Mouse (Mus musculus) forebrain, embryonic 12.5 days (tissue): ENCODE measurements around the gene Capn2. TPM values are rescaled to one million over a fixed set of nuclear protein-coding genes. Genes with fewer than 3 reads are reported as not detected.

Source experiments
- ATAC-seq: fragments of 200-750 bp; cut with Nextera tagmentation; 2 replicates; pipeline ENCODE4 v1.8.0; 2017; ENCODE audit warnings: moderate TSS enrichment; ENCODE audit not compliant: low FRiP score
- H3K27ac ChIP-seq: fragments of 300-500 bp; sonication (generic); 2 replicates; pipeline ENCODE4 v1.5.1; 2016; ENCODE audit warnings: mild to moderate bottlenecking
- H3K27me3 ChIP-seq: fragments of 300-500 bp; sonication (generic); 2 replicates; pipeline ENCODE4 v1.6.1; 2016; ENCODE audit warnings: mild to moderate bottlenecking
- H3K36me3 ChIP-seq: fragments of 300-500 bp; sonication (generic); replicated peaks from 2 replicates; pipeline ENCODE4 v1.6.1; 2016; ENCODE audit warnings: mild to moderate bottlenecking
- H3K4me1 ChIP-seq: fragments of 300-500 bp; sonication (generic); 2 replicates; pipeline ENCODE4 v1.6.1; 2016
- H3K4me2 ChIP-seq: fragments of 300-500 bp; sonication (generic); 2 replicates; pipeline ENCODE4 v1.6.1; 2016; ENCODE audit warnings: mild to moderate bottlenecking, moderate library complexity
- H3K4me3 ChIP-seq: fragments of 300-500 bp; sonication (generic); replicated peaks from 2 replicates; pipeline ENCODE4 v1.5.1; 2016; ENCODE audit warnings: mild to moderate bottlenecking
- H3K9ac ChIP-seq: fragments of 300-500 bp; sonication (generic); 2 replicates; pipeline ENCODE4 v1.6.1; 2016; ENCODE audit warnings: mild to moderate bottlenecking
- H3K9me3 ChIP-seq: fragments of 300-500 bp; sonication (generic); 2 replicates; pipeline ENCODE4 v1.6.1; 2016
- WGBS: fragments of 180-500 bp; shearing (Covaris S2); methylation state at CpG from one replicate; pipeline ENCODE4 v1.1.7; 2016; 5-methylcytosine and 5-hydroxymethylcytosine counted together
- polyA plus RNA-seq: library from polyadenylated mRNA; unstranded; fragments of >200 nt; fragmentation: Nextera tagmentation; extraction: Ambion mirVana; gene quantifications from 2 replicates; pipeline ENCODE4 v1.2.1, GENCODE M21; 2016

Gene Capn2
- polyA plus RNA-seq, 1 experiment from 2014 or later, result 95.6 TPM

GRCm38 (mm10) chr1:182520091-182520937 is 2.9 kb upstream of the Capn2 start:
- Histone ChIP-seq H3K36me3 (no peaks in the 10 kb centered on the region), H3K4me1 (peaks cover 22% of the 10 kb centered on the region), H3K27me3 (peaks cover 28% of the 10 kb centered on the region), H3K27ac (no peak overlapping the region), H3K4me3 (no peak overlapping the region), H3K9ac (peak overlapping the region; percentile 12; the same call in 1 of the 2 replicates), H3K4me2 (no peak overlapping the region; the same call in 1 of the 2 replicates), H3K9me3 (no peaks in the 10 kb centered on the region)
- ATAC-seq, result no peak
- WGBS, result 24% methylated on average over 14 of the region's 14 CpGs

- Histone ChIP-seq H3K9me3 (no peaks in the 10 kb centered on the region), H3K27ac (no peak overlapping the region), H3K36me3 (no peaks in the 10 kb centered on the region), H3K9ac (no peak overlapping the region), H3K4me1 (peaks cover 22% of the 10 kb centered on the region), H3K4me2 (no peak overlapping the region), H3K27me3 (peaks cover 28% of the 10 kb centered on the region), H3K4me3 (no peak overlapping the region)
- no peak for ATAC-seq
- 81% methylated on average over 5 of the region's 5 CpGs for WGBS
Observed at GRCm38 (mm10) chr1:182519341-182519740, 1.9 kb upstream of the Capn2 start.

GRCm38 (mm10) chr1:182518811-182519210 is 1.4 kb upstream of the Capn2 start:
- Histone ChIP-seq H3K27ac (no peak overlapping the region), H3K9ac (no peak overlapping the region), H3K36me3 (no peaks in the 10 kb centered on the region), H3K27me3 (peaks cover 28% of the 10 kb centered on the region), H3K4me1 (peaks cover 22% of the 10 kb centered on the region), H3K9me3 (no peaks in the 10 kb centered on the region), H3K4me2 (no peak overlapping the region), H3K4me3 (no peak overlapping the region)
- 87% methylated on average over 6 of the region's 6 CpGs for WGBS
- no peak for ATAC-seq

GRCm38 (mm10) chr1:182518143-182518680 is 804 bp upstream of the Capn2 start:
- no peak overlapping the region for H3K4me2 ChIP-seq
- 50% methylated on average over 10 of the region's 10 CpGs for WGBS
- H3K36me3 ChIP-seq, result no peaks in the 10 kb centered on the region
- H3K27ac ChIP-seq, result no peak overlapping the region
- no peaks in the 10 kb centered on the region for H3K9me3 ChIP-seq
- peaks cover 22% of the 10 kb centered on the region for H3K4me1 ChIP-seq
- H3K27me3 ChIP-seq, result peaks cover 28% of the 10 kb centered on the region
- H3K4me3 ChIP-seq, result no peak overlapping the region
- ATAC-seq, result no peak
- H3K9ac ChIP-seq, result no peak overlapping the region

GRCm38 (mm10) chr1:182517677-182518011 is 236 bp upstream of the Capn2 start:
- Histone ChIP-seq H3K4me3 (peak overlapping the region; percentile 57), H3K4me2 (peak overlapping the region; percentile 74), H3K36me3 (no peaks in the 10 kb centered on the region), H3K9ac (peak overlapping the region; percentile 78; the same call in 1 of the 2 replicates), H3K9me3 (no peaks in the 10 kb centered on the region), H3K4me1 (peaks cover 22% of the 10 kb centered on the region), H3K27ac (peak overlapping the region; percentile 80), H3K27me3 (peaks cover 28% of the 10 kb centered on the region)
- WGBS, result under 1% methylated on average over 10 of the region's 10 CpGs
- ATAC-seq, result no peak; the same call in 1 of the 2 replicates

- no peak overlapping the region for H3K4me3 ChIP-seq
- WGBS, result 87% methylated on average over 10 of the region's 10 CpGs
- peaks cover 24% of the 10 kb centered on the region for H3K36me3 ChIP-seq
- no peak overlapping the region for H3K9ac ChIP-seq
- no peak overlapping the region for H3K27ac ChIP-seq
- no peak overlapping the region for H3K4me2 ChIP-seq
- H3K27me3 ChIP-seq, result peaks cover 19% of the 10 kb centered on the region
- H3K9me3 ChIP-seq, result no peaks in the 10 kb centered on the region
- peaks cover 18% of the 10 kb centered on the region for H3K4me1 ChIP-seq
- ATAC-seq, result no peak
Observed at GRCm38 (mm10) chr1:182514803-182515590, 2.4 kb downstream of the Capn2 start.

- WGBS, result 87% methylated on average over 5 of the region's 5 CpGs
- no peak overlapping the region for H3K4me3 ChIP-seq
- H3K27ac ChIP-seq, result no peak overlapping the region
- no peak overlapping the region for H3K9ac ChIP-seq
- peaks cover 7% of the 10 kb centered on the region for H3K27me3 ChIP-seq
- ATAC-seq, result no peak
- peaks cover 16% of the 10 kb centered on the region for H3K4me1 ChIP-seq
- H3K4me2 ChIP-seq, result no peak overlapping the region
- no peaks in the 10 kb centered on the region for H3K9me3 ChIP-seq
- H3K36me3 ChIP-seq, result peaks cover 35% of the 10 kb centered on the region
Observed at GRCm38 (mm10) chr1:182513714-182514113, 3.7 kb downstream of the Capn2 start.

- Histone ChIP-seq H3K9me3 (no peaks in the 10 kb centered on the region), H3K27ac (no peak overlapping the region), H3K36me3 (peaks cover 35% of the 10 kb centered on the region), H3K4me3 (no peak overlapping the region), H3K4me2 (no peak overlapping the region), H3K4me1 (peaks cover 16% of the 10 kb centered on the region), H3K9ac (no peak overlapping the region), H3K27me3 (no peaks in the 10 kb centered on the region)
- no peak for ATAC-seq
- 92% methylated on average over 5 of the region's 5 CpGs for WGBS
Observed at GRCm38 (mm10) chr1:182512901-182513410, 4.5 kb downstream of the Capn2 start.

GRCm38 (mm10) chr1:182511778-182512177 is 5.6 kb downstream of the Capn2 start:
- H3K36me3 ChIP-seq, result peaks cover 35% of the 10 kb centered on the region
- peaks cover 12% of the 10 kb centered on the region for H3K4me1 ChIP-seq
- H3K27me3 ChIP-seq, result no peaks in the 10 kb centered on the region
- H3K9me3 ChIP-seq, result no peaks in the 10 kb centered on the region
- H3K4me2 ChIP-seq, result no peak overlapping the region
- H3K27ac ChIP-seq, result no peak overlapping the region
- no peak overlapping the region for H3K4me3 ChIP-seq
- WGBS, result 69% methylated on average over 8 of the region's 8 CpGs
- ATAC-seq, result no peak
- no peak overlapping the region for H3K9ac ChIP-seq

GRCm38 (mm10) chr1:182511073-182511472 is 6.3 kb downstream of the Capn2 start:
- Histone ChIP-seq H3K9me3 (no peaks in the 10 kb centered on the region), H3K9ac (no peak overlapping the region), H3K4me1 (peaks cover 6% of the 10 kb centered on the region), H3K4me3 (no peak overlapping the region), H3K36me3 (peaks cover 35% of the 10 kb centered on the region), H3K4me2 (no peak overlapping the region), H3K27me3 (no peaks in the 10 kb centered on the region), H3K27ac (no peak overlapping the region)
- no peak for ATAC-seq
- WGBS, result 85% methylated on average over 2 of the region's 2 CpGs

GRCm38 (mm10) chr1:182509110-182509797 is 8.2 kb downstream of the Capn2 start:
- H3K9ac ChIP-seq, result no peak overlapping the region
- ATAC-seq, result no peak
- no peak overlapping the region for H3K4me2 ChIP-seq
- no peak overlapping the region for H3K4me3 ChIP-seq
- no peaks in the 10 kb centered on the region for H3K27me3 ChIP-seq
- peaks cover 5% of the 10 kb centered on the region for H3K4me1 ChIP-seq
- H3K36me3 ChIP-seq, result peaks cover 43% of the 10 kb centered on the region
- H3K27ac ChIP-seq, result no peak overlapping the region
- WGBS, result 83% methylated on average over 10 of the region's 10 CpGs
- no peaks in the 10 kb centered on the region for H3K9me3 ChIP-seq
